Mouse (Mus musculus) MEL (cell line): ENCODE results near the gene Pnpla2.

ENCODE experiments used
- CTCF ChIP-seq, 3 experiments: IDR thresholded peaks in 2 of 3; conservative IDR thresholded peaks in 1 of 3; 2 replicates each; pipeline ENCODE4 v1.5.1; 2011 to 2012; ENCODE audit warnings: low read length in 3 of 3, low read depth in 2 of 3, mild to moderate bottlenecking in 2 of 3, improper control_type of control experiment in 1 of 3, inconsistent platforms in 1 of 3, mixed read lengths in 1 of 3, moderate library complexity in 1 of 3; ENCODE audit not compliant: control insufficient read depth in 1 of 3, insufficient read depth in 1 of 3, poor library complexity in 1 of 3, severe bottlenecking in 1 of 3
- ELF1 ChIP-seq: IDR thresholded peaks from 2 replicates; pipeline ENCODE4 v1.6.1; 2014; ENCODE audit warnings: low read depth, mild to moderate bottlenecking, inconsistent platforms, low read length, improper control_type of control experiment, moderate library complexity
- EP300 ChIP-seq, 2 experiments: IDR thresholded peaks; 2 replicates each; pipeline ENCODE4 v1.6.1; 2011; ENCODE audit warnings: improper control_type of control experiment in 2 of 2, low read length in 2 of 2, low read depth in 1 of 2, mild to moderate bottlenecking in 1 of 2
- GATA1 ChIP-seq: IDR thresholded peaks from 2 replicates; pipeline ENCODE4 v1.6.1; 2011; ENCODE audit warnings: low read depth, low read length, improper control_type of control experiment
- HCFC1 ChIP-seq: IDR thresholded peaks from 2 replicates; pipeline ENCODE4 v1.6.1; 2012; ENCODE audit warnings: low read depth, mild to moderate bottlenecking, inconsistent platforms, low read length, improper control_type of control experiment, moderate library complexity
- MXI1 ChIP-seq: IDR thresholded peaks from 2 replicates; pipeline ENCODE4 v1.6.1; 2011; ENCODE audit warnings: mild to moderate bottlenecking, low read depth, low read length, improper control_type of control experiment
- SMC3 ChIP-seq: IDR thresholded peaks from 2 replicates; pipeline ENCODE4 v1.6.1; 2011; ENCODE audit warnings: low read depth, low read length, improper control_type of control experiment

DNA sequence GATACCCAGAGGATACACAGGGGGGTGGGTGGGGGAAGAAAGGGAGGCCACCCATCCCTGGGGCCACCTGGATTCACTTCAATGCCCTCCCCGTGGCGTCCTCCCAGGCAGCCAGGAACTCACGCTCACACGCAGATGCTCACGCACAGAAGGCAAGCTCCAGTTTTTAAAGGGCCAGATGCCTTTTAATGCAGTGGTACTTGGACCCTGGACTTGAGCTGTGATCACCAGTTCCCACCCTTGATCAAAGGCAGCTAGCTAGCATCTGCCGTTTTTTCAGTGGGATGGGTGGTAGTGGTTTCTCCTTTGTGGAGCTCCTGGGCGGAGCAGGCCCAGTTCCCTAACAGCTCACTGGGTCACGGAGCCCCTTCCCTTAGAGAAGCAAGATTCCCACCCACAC, 20.5 kb upstream of the Pnpla2 start:
- no peak for TF ChIP-seq ELF1
- no peak for TF ChIP-seq HCFC1
- TF ChIP-seq CTCF (IDR thresholded peaks at IDR 0.05 in 2 of 3, conservative IDR thresholded peaks at IDR 0.05 in 1 of 3; ENCODE audit: control insufficient read depth in 1 of 3, insufficient read depth in 1 of 3, low read depth in 2 of 3, low read length in 3 of 3, poor library complexity in 1 of 3, severe bottlenecking in 1 of 3): no peak
- no peak for TF ChIP-seq MXI1
- TF ChIP-seq EP300 (IDR thresholded peaks at IDR 0.05; ENCODE audit: low read depth in 1 of 2, low read length in 2 of 2): no peak
- TF ChIP-seq SMC3: no peak
- no peak for TF ChIP-seq GATA1
